Mouse (Mus musculus) neural tube, embryonic 14.5 days (tissue): Measurements from ENCODE around the gene Ywhah. TPM values are rescaled to one million over a fixed set of nuclear protein-coding genes. Genes with fewer than 3 reads are reported as not detected.

Experiments used
- ATAC-seq: fragments of 200-750 bp; cut with Nextera tagmentation; 2 replicates; pipeline ENCODE4 v1.8.0; 2017; ENCODE audit warnings: low read depth, mild to moderate bottlenecking, moderate TSS enrichment, moderate library complexity
- H3K27ac ChIP-seq: fragments of 300-500 bp; sonication (generic); 2 replicates; pipeline ENCODE4 v1.5.1; 2014; ENCODE audit warnings: low read depth, mild to moderate bottlenecking, control low read depth, low read length, moderate library complexity, mixed read lengths
- H3K27me3 ChIP-seq: fragments of 300-500 bp; sonication (generic); 2 replicates; pipeline ENCODE4 v1.6.1; 2014; ENCODE audit warnings: low read length; ENCODE audit not compliant: control insufficient read depth, insufficient read depth
- H3K36me3 ChIP-seq: fragments of 300-500 bp; sonication (generic); 2 replicates; pipeline ENCODE4 v1.6.1; 2014; ENCODE audit warnings: low read length, mixed read lengths; ENCODE audit not compliant: control insufficient read depth, insufficient read depth
- H3K4me1 ChIP-seq: fragments of 300-500 bp; sonication (generic); 2 replicates; pipeline ENCODE4 v1.6.1; 2014; ENCODE audit warnings: low read length; ENCODE audit not compliant: control insufficient read depth, insufficient read depth
- H3K4me2 ChIP-seq: fragments of 300-500 bp; sonication (generic); 2 replicates; pipeline ENCODE4 v1.6.1; 2014; ENCODE audit warnings: mild to moderate bottlenecking, low read depth, low read length, control low read depth
- H3K4me3 ChIP-seq: fragments of 300-500 bp; sonication (generic); 2 replicates; pipeline ENCODE4 v1.5.1; 2014; ENCODE audit warnings: low read depth, low read length, control low read depth, mixed read lengths
- H3K9ac ChIP-seq: fragments of 300-500 bp; sonication (generic); replicated peaks from 2 replicates; pipeline ENCODE4 v1.6.1; 2014; ENCODE audit warnings: low read depth, mild to moderate bottlenecking, control low read depth, low read length, mixed read lengths
- H3K9me3 ChIP-seq: fragments of 300-500 bp; sonication (generic); 2 replicates; pipeline ENCODE4 v1.6.1; 2016; ENCODE audit warnings: low read length; ENCODE audit not compliant: control insufficient read depth
- WGBS: fragments of 180-500 bp; shearing (Covaris S2); extraction: QIAGEN DNeasy Blood & Tissue Kit; methylation state at CpG from one replicate; pipeline ENCODE4 v1.1.7; 2014; 5-methylcytosine and 5-hydroxymethylcytosine counted together
- polyA plus RNA-seq: library from polyadenylated mRNA; unstranded; fragments of >200 nt; fragmentation: Nextera tagmentation; extraction: Ambion mirVana; gene quantifications from 2 replicates; pipeline ENCODE4 v1.2.1, GENCODE M21; 2014

Gene Ywhah
- polyA plus RNA-seq, 1 experiment from 2014 or later: 776 TPM

GRCm38 (mm10) chr5:33006670-33007069 is 11.9 kb upstream of the Ywhah start:
- H3K4me2 ChIP-seq: no peak overlapping the region

GRCm38 (mm10) chr5:33007371-33007770 is 11.2 kb upstream of the Ywhah start:
- H3K9ac ChIP-seq: no peak overlapping the region
- no peak overlapping the region for H3K27ac ChIP-seq
- H3K9me3 ChIP-seq: no peaks in the 10 kb centered on the region
- no peaks in the 10 kb centered on the region for H3K36me3 ChIP-seq
- H3K4me2 ChIP-seq: no peak overlapping the region
- no peaks in the 10 kb centered on the region for H3K27me3 ChIP-seq
- no peak overlapping the region for H3K4me3 ChIP-seq
- 55% methylated on average over 4 of the region's 4 CpGs for WGBS
- peaks cover 26% of the 10 kb centered on the region for H3K4me1 ChIP-seq
- ATAC-seq: no peak

More at GRCm38 (mm10) chr5:33006670-33007069, 11.9 kb upstream of the Ywhah start:
- peak; percentile 71 for ATAC-seq
- peaks cover 26% of the 10 kb centered on the region for H3K4me1 ChIP-seq
- 0 out of 2 replicates have a peak overlapping the region, but pooled peaks have one; percentile 4 for H3K27ac ChIP-seq
- no peak overlapping the region for H3K9ac ChIP-seq
- H3K27me3 ChIP-seq: no peaks in the 10 kb centered on the region
- no peaks in the 10 kb centered on the region for H3K9me3 ChIP-seq
- no peak overlapping the region for H3K4me3 ChIP-seq
- 32% methylated on average over 8 of the region's 8 CpGs for WGBS
- no peaks in the 10 kb centered on the region for H3K36me3 ChIP-seq

- H3K4me1 ChIP-seq: peaks cover 26% of the 10 kb centered on the region
- no peak overlapping the region for H3K4me3 ChIP-seq
- H3K9ac ChIP-seq: no peak overlapping the region
- no peaks in the 10 kb centered on the region for H3K9me3 ChIP-seq
- H3K4me2 ChIP-seq: no peak overlapping the region
- no peaks in the 10 kb centered on the region for H3K27me3 ChIP-seq
- WGBS: 70% methylated on average over 2 of the region's 2 CpGs
- no peak overlapping the region for H3K27ac ChIP-seq
- ATAC-seq: no peak
- no peaks in the 10 kb centered on the region for H3K36me3 ChIP-seq
These were observed 9.3 kb upstream of the Ywhah start for GRCm38 (mm10) chr5:33009301-33009700.

GRCm38 (mm10) chr5:33009818-33010812 is 8.5 kb upstream of the Ywhah start:
- WGBS: 73% methylated on average over 14 of the region's 14 CpGs
- Histone ChIP-seq H3K9me3 (no peaks in the 10 kb centered on the region), H3K9ac (no peak overlapping the region), H3K27me3 (no peaks in the 10 kb centered on the region), H3K4me3 (no peak overlapping the region), H3K27ac (peak overlapping the region; percentile 82), H3K4me1 (peaks cover 26% of the 10 kb centered on the region), H3K4me2 (no peak overlapping the region), H3K36me3 (no peaks in the 10 kb centered on the region)
- no peak for ATAC-seq

GRCm38 (mm10) chr5:33011132-33012106 is 7.2 kb upstream of the Ywhah start:
- Histone ChIP-seq H3K4me2 (no peak overlapping the region; the same call in 1 of the 2 replicates), H3K27ac (peak overlapping the region; percentile 82), H3K4me3 (no peak overlapping the region), H3K27me3 (no peaks in the 10 kb centered on the region), H3K36me3 (no peaks in the 10 kb centered on the region), H3K4me1 (peaks cover 20% of the 10 kb centered on the region), H3K9me3 (no peaks in the 10 kb centered on the region), H3K9ac (no peak overlapping the region; the same call in 1 of the 2 replicates)
- peak; percentile 78 for ATAC-seq
- 30% methylated on average over 15 of the region's 15 CpGs for WGBS

GRCm38 (mm10) chr5:33014096-33014495 is 4.5 kb upstream of the Ywhah start:
- Histone ChIP-seq H3K4me2 (no peak overlapping the region), H3K36me3 (no peaks in the 10 kb centered on the region), H3K4me1 (peaks cover 22% of the 10 kb centered on the region), H3K27ac (no peak overlapping the region), H3K4me3 (no peak overlapping the region), H3K27me3 (no peaks in the 10 kb centered on the region), H3K9me3 (no peaks in the 10 kb centered on the region), H3K9ac (no peak overlapping the region)
- WGBS: 75% methylated on average over 1 of the region's 1 CpGs
- ATAC-seq: no peak

GRCm38 (mm10) chr5:33015579-33015978 is 3.0 kb upstream of the Ywhah start:
- H3K4me3 ChIP-seq: no peak overlapping the region
- no peaks in the 10 kb centered on the region for H3K9me3 ChIP-seq
- no peaks in the 10 kb centered on the region for H3K27me3 ChIP-seq
- no peak overlapping the region for H3K4me2 ChIP-seq
- H3K36me3 ChIP-seq: no peaks in the 10 kb centered on the region
- H3K9ac ChIP-seq: no peak overlapping the region
- peaks cover 26% of the 10 kb centered on the region for H3K4me1 ChIP-seq
- 80% methylated on average over 5 of the region's 5 CpGs for WGBS
- H3K27ac ChIP-seq: no peak overlapping the region
- no peak for ATAC-seq

GRCm38 (mm10) chr5:33018189-33018560 is 441 bp upstream of the Ywhah start:
- H3K27me3 ChIP-seq: no peaks in the 10 kb centered on the region
- peak overlapping the region; percentile 86 for H3K4me3 ChIP-seq
- 1% methylated on average over 15 of the region's 15 CpGs for WGBS
- H3K9ac ChIP-seq: peak overlapping the region; percentile 84
- H3K36me3 ChIP-seq: no peaks in the 10 kb centered on the region; the same call in 1 of the 2 replicates
- no peak for ATAC-seq
- H3K4me2 ChIP-seq: peak overlapping the region; percentile 87
- no peaks in the 10 kb centered on the region for H3K9me3 ChIP-seq
- H3K4me1 ChIP-seq: peaks cover 36% of the 10 kb centered on the region
- H3K27ac ChIP-seq: peak overlapping the region; percentile 99
